Mouse (Mus musculus) adrenal gland, postnatal 10 days (tissue): ENCODE results near the gene Acsl3. TPM values are rescaled to one million over a fixed set of nuclear protein-coding genes. Genes with fewer than 3 reads are reported as not detected.

ENCODE experiments used
- DNase-seq: peaks from one replicate; pipeline ENCODE4 v3.0.0; 2021; ENCODE audit warnings: mixed read lengths
- total RNA-seq, 2 experiments: library from RNA; stranded (reverse); gene quantifications; 2 replicates each; pipeline ENCODE4 v1.2.3; 2021

Gene Acsl3
- total RNA-seq, 2 experiments from 2014 or later, result 14.7 to 19.8 TPM

DNA sequence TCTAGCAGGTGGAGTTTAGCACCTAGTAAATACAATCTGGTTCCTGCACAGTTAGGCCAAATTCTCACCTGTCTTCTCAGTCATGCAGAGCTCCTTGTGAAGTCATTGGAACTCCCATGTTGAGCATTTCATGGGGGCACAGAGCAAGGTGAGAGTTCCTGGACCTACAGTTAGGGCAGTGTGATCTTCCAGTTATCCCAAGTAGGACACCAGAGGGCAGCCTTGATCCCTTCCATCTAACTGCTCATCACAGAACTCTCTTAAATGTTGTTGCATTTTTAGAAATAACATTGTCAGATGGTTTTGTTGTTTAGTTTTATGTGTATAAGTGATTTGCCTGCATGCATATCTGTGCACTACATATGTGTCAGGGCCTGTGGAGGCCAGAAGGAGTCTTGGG lies 29.2 kb downstream of the Acsl3 start:
- DNase-seq, result peak; percentile 29

DNA sequence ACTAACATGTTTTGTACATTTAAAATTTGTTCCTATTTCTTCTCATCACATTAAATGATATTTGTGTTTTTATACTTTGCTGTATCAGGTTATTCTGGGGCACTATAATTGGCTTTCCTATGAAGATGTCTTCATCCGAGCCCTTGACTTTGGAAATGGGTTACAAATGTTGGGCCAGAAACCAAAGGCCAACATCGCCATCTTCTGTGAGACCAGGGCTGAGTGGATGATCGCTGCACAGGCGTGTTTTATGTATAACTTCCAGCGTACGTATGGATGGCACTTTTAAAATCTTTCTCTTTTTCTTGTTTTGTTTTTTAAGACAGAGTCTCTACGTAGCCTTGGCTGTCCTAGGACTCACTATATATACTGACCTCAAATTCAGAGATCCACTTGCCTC lies 30.5 kb downstream of the Acsl3 start:
- DNase-seq, result no peak

GRCm38 (mm10) chr1:78694503-78695258 lies 37.1 kb downstream of the Acsl3 start:
- no peak for DNase-seq

DNA sequence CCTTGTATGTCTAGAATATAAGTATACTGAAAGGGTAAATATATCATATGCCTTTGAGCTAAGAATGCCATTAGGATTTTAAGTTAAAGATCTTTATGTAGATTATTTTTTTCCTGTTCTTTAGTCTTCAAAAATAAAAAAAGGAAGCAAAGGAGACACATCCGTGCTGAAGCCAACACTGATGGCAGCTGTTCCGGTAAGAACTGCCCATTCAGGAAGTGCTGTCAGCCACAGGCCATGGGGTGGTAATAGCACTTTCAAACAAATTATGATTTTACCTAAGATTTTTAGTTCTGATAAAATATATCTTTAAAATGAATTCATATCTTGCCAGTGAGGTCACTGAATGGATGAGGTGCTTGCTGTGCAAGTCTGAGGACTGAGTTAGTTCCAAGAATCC lies 38.7 kb downstream of the Acsl3 start:
- no peak for DNase-seq

- no peak for DNase-seq
Observed at GRCm38 (mm10) chr1:78696903-78697302, 39.3 kb downstream of the Acsl3 start.

GRCm38 (mm10) chr1:78698138-78698537 lies 40.5 kb downstream of the Acsl3 start:
- no peak for DNase-seq

DNA sequence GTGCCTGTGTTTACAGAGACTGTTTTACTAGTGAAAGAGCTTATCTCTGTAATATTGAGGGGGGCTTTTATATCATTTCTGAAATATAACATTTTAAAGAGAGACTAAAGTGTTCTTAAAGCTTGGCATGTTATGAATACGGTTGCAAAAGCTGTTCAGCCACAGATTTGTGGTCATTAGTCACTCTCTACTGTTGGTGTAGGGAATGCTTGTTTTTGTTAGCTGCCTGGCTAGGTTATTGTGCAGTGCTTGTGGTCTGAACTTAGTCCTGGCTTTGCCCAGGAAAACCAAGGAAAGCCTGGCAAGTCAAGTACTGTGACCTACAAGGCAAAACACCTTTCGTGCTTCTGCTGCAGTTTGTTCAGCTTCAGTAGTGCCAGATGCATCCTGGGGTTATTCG lies 44.1 kb downstream of the Acsl3 start:
- DNase-seq, result no peak

GRCm38 (mm10) chr1:78702282-78702963 lies 44.8 kb downstream of the Acsl3 start:
- peak; percentile 35 for DNase-seq

DNA sequence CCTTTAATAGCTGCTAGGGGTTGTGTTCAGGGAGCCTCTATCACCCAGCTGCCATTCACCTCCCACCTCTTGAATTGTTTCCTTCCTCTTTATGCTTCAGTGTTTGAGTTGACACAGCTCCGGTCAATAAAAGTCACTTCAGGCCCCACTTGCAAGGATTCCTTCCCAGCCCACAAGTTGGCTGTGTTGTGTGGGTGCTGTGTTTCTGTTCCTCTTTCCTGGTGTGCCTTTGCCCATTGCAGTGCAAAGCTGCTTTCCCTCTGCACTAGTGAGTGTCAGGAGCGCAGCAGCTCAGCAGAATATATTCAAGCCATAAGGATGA lies 45.3 kb downstream of the Acsl3 start:
- DNase-seq, result no peak

GRCm38 (mm10) chr1:78706338-78706737 lies 48.7 kb downstream of the Acsl3 start:
- DNase-seq, result no peak

DNA sequence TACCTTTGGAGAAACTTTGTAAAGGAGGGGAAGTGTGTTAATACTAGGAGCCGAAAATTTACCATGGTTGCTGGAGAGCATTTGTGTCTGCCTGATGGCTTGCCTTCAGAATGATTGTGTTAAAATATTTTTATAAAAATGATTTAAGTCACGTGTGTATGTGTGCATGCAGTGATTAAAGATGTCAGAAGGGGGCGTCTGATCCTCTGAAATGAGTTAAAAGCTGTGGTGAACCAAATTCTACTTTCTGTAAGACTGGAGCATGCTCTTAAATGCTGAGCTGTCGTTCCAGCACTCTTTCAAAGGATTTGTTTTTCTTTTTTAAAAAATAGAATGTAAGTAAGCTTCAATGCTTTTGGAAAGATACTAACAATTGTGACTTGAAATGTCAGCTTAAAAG lies 49.7 kb downstream of the Acsl3 start:
- peak; percentile 19 for DNase-seq

DNA sequence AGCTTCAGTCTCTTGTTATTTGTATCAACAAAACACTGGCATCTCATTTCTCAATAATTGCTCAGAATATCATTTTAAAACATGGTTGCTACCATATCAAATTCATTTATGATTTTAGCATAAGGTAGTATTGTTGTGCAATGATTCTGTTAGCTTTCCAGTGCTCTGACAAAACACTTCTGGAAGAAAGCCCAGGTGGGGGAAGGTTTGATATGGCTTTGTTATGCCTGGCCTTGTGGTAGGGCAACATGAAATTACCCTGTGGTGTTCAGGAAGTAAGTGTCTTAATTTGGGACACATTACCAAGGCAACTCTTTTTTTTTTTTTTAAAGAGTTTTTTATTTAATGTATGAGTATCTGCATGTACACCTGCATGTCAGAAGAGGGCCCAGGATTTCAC lies 52.4 kb downstream of the Acsl3 start:
- DNase-seq, result peak; percentile 61

DNA sequence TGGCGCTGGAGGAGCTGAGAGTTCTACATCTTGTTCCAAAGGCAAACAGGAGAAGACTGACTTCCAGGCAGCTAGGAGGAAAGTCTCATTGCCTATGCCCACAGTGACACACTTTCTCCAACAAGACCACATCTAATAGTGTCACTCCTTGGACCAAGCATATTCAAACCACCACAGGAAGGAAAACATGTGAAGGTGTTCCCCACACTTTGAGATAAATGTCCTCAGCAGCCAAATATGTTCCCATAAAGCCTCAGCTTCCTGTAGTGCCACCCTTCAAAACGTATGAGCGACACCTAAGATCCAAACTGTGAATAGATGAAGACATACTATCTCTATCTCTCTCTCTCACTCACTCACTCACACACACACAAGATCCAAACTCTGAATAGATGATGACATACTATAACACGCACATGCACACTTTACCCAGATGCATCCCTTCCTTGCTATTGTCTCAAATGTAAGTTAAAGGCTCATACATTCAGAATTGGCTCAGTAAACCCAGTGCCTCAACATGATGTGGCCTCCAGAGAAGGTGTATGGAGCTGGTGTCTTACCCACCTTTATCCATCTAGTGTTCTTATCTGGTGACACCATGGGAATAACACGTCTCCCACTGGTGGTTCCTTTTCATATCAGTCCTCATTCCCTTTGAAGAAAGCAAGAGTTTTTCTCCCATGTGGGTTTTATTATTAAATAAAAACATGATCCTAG lies 53.1 kb downstream of the Acsl3 start:
- no peak for DNase-seq

DNA sequence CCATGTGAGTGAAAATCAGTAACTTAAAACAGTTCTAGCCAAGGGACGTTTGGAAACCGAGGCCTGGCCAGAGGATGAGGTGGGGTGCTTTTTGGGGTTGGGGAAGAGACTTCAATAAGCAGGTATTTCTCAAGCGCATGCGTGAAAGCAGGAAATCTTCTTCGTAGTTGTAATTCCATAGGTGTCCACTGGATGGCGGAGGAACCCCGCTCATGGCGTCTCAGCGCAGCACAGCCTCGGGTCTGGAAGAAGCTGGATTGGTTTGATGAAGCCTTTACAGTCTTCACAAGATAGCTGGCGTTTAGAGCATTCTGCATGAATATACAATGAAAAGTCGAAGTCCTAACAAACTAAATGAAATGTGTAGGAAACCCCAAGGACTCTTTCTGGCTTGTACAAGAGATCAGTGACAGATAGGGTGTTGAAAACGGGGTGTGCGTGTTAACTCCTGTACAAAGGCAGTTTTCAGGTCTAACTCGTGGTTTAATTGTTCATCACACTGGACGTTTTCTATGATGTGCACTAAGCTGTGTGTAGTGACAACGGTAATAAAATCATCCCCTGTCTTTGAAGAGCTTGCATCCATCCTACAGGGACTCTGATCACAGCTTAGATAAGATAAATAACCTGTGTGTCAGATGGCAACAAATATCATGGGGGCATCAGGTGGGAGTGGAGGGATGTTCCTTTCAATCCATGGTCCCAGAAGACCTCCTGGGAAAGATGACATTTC lies 67.0 kb downstream of the Acsl3 start:
- DNase-seq, result peak; percentile 89

DNA sequence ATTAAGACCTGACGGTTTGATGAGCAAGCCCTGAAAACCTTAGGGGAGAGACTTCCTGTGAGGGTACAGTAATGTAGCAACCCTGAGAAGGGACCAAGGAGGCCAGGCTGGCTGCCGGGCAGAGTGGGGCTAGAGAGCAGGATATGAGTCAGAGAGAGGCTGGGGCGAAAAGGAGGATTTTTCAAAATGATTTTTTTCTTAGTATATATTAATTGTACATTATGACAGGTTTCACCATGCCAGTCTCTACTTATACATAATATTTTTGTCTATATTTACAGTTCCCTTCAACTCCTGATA lies 67.5 kb downstream of the Acsl3 start:
- DNase-seq, result no peak

DNA sequence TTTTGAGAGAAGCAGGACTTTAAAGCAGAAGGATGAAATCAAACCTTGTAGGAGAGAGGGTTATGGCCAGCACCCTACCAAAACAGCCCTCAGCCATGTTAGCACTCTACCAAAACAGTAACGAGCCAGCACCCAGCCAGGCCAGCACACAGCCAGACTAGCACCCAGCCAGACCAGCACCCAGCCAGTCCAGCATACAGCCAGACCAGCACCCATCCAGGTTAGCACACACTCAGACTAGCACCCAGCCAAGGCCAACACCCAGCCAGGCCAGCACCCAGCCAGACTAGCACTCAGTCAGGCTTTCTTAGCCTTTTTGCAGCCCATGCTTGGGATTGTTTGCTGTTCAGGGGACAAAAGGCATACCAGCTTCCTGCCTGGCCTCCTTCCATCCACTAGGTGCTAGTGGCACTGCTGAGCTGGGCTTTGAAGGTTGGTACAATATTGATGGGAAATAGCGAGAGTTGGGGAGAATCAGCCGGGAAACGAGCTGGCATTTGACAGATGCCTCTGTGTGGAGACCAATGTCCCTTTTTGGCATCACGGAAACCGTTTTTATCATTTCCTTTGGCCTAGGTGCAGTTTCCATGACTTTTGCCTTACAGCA lies 68.1 kb downstream of the Acsl3 start:
- DNase-seq, result peak; percentile 25

DNA sequence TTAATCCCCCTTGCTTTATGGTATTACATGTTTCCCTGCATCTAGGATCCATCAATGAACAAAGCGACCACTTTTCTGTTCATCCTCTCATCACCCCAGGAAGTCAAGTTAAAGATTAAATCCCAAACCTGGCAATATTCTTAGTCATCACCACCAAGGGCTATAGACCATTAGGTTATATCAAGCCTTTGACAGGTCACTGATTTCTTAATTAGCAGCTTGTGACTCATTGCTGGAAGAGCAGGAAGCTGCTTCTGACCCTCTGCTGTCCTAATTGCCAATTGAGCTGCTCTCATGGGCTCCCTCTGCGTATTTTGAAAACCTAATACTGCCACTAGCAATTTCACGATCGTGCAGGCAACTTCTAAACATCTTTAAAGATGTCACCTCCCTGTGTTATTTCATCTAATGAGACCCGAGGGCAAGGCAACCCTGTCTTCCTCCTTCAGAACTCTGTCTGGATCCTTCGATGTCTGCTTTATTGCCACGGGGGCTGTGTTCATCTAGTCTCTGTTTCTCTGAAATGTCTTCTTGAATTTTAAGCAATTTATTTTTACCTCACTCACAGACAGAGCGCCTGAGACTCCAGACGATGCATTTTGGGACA lies 72.6 kb downstream of the Acsl3 start:
- DNase-seq, result no peak

GRCm38 (mm10) chr1:78732290-78732689 lies 74.7 kb downstream of the Acsl3 start:
- no peak for DNase-seq

DNA sequence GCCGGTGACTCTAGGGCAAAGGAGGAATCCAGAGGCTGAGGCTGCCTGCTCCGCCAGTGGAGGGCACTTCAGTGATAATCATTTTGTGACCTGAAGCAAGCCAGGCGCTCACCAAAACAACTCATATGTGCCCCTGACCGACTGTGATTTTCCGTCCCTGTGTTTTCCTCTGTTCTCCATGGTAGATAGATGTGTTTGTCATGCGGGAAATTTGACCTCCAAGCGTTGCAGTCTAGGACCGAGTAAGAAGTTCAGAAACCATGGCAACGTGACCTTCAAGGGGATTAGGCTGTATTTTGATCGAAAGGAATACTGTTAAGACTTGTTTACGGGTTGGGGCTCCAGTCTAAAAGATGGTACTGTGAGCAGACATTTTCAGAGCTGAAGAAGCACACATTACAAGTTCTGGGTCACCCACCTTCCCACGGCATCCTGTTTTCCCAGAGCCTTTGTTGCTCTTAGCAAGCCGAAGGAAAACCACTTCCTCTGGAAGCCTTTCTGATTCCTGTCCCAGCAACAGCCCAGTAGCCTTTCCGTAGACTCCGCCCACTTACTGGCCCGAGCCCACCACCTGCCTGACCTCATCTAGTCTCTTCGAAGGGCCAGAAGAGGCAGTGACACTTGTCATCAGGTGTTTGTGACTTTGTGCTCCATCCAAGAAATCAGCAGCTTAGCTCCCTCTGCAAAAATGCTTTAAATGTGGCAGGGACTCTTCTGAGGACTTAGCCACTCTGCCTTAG lies 76.8 kb downstream of the Acsl3 start:
- peak; percentile 34 for DNase-seq

- DNase-seq, result no peak
Observed at GRCm38 (mm10) chr1:78737646-78738045, 80.0 kb downstream of the Acsl3 start.

DNA sequence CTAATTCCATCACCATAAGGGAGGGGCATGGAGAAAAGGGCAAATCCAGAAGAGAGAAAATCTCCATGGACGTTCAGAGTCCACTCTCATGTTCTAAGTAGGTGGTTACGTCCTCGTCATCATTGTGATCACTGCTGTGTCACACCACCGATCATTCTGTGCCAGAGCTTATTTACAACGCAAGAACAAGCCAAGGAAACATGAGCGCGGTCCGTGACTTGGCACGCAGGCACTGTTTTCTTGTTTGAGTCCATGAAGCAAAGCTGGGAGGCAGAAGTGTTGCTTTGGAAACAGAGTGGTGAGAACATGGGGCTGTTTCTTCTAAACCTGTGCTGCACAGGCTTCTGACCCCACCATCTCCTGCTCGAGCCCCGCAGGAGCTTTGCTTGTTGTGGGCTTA lies 83.1 kb downstream of the Acsl3 start:
- no peak for DNase-seq
